Mouse (Mus musculus): ENCODE measurements at regions not wholly inside any gene's neighbourhood (a gene's known extent, or its start where the extent isn't known, plus 50 kb on each side); places are given as distances from the start of the nearest gene placed in this dataset.

DNA sequence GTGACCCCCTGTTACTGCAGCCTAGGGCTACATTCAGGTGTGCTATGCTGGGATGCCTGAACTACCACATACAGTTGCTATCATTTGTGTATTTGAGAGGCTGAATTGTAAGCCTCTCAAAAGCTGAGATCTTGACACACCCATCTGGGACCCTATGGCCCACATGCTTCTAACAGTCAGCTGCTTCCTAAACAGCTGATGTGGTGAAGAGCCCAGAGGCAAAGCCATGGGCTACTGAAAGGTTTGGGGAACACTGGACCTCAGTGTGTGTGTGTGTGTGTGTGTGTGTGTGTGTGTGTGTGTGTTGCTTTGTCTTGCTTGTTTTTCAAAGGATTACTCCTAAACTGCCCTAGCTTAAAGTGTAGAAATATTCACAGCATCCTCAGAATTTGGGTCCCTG lies 75.0 kb downstream of the Lbh start:
- DNase-seq = no peak

DNA sequence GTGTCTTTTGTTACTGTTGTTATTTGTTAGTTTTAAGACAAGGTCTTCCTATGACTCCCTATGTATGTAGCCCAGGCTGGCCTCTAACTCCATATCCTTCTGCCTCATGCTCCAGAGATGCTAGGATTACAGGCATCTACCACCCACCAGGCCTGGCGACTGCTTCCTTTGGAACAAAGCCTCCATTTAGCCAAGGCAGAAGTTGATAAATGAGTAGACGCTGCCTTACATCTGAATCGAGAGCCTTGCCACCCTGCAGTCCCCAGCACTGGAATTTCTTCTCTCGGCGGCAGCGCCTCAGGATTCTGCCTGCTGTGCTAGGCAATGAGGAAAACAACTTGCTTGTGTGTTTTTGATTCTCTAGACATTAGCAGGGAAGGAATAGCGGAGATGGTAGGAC lies 75.5 kb downstream of the Lbh start:
- no peak for DNase-seq

DNA sequence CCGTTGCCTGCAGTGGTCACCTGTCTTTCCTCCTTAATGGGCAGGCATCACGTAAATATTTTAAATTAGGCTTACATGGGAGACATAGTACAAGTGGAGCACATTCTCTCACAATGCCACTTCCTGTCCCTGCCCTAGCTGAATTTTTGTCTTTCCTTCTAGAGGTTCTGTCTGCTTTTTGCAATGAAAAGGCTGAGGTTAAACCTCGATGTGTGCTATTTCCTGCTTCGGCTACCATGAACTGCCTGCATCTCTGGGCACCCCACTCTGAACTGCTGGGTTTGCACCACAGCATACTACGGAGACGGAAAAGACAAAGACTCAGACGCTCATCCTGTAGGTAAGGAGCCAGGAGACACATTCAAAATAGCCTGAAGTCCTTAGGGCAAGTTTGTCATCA lies 78.4 kb downstream of the Lbh start:
- DNase-seq = no peak

DNA sequence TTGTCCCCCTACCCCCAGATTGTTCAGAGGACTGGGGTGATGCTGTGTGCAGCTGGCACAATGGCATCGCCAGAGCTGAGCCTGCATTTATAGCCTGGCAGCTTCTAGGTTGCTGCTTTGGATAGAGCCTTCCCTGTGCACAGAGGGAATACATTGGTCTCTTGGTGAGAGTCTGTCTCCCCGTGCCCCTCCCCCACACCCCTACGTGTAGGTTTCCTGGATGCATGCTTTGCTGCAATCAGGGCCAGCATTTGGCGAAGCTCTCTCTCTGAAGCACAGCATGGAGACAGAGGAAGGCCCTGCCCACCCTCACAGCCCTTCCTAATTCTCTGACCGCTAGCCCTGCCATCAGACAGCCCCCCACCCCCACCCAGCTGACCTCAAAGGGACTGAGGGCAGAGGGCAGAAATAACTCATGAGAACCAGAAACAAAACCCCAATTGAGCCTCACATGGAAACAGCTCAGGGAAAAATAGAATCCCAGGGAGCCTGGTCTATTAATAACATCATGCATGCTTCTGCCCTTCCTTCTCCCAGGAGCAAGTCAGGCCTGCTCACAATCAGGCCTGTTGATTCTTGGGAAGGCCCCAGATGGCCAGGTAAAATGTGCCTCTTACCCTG lies 79.3 kb downstream of the Lbh start:
- DNase-seq = no peak

DNA sequence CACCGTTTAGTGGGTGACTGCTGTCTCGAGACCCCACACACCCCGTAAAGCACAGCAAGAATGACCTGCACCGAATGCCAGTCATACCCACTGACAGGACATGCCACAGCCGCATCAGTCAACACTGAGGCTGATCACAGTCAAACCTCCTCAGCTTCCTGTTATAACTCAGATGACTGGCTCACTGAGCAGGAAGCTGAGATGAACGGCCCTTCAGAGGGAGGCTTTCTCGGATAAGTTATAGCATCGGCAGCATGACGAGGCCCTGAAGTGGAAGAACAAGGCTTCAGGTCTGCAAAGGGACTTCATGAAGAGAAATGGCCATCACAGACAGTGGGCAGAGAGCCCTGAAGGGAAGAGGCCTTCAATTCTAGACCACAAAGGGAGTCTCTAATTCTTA lies 87.0 kb downstream of the Lbh start:
- DNase-seq = no peak

DNA sequence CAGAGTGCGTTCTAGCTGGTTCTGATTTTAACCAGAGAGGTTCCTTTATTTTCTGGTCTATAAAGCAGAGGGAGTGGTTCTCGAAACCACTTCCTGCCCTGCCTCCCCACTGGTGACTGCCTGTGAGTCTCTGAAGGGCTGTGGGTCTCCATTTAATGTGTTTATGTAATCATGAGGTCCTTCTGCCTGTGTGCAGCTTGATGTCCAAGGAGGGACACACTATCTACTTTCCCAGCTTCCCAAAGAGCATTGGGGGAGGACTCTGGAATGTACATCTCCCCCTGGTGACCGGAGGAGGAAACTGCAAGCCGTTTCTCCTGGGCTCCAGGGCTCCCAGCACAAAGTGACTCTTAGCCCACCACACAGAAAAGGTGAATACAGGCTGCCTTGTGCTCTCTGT lies 90.8 kb downstream of the Lbh start:
- DNase-seq = peak; percentile 62

DNA sequence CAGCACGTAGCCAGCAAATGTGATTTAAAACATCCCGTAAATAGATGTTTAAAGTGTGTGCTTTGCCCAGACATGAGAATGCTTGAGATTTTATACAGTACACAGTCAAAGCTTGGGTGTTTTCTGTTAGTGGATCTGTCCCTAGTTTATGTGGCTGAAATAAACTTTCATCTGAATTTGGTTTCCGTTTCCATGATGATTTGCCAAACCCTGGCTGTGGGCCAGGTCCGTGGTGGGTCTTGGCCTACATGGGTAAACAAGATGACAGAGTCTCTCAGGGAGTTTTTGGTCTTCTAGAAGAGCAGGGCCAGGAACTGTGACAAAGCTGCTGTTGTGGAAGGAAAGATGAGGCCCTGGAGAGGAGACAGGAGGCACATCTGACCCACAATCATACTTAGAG lies 91.9 kb downstream of the Lbh start:
- peak; percentile 41 for DNase-seq

DNA sequence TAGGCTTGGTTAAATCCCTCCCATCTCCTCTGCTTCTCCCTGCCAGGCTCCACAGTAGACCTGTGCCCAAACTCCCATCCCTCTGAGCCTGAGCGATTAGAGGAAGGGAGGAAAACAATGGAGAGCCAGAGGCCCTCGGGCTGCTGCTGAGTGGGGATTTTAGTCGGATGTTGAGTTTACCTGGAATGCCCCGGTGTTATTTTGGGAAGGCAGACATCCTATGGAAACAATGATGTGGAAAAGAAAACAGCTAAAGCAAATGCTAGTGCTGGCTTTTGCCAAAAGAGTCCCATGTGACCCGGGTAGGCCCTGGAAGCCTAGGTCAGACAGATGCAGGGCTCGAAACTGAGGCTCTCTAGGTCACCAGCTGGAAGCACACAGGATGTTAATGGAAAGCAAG lies 94.3 kb downstream of the Lbh start:
- no peak for DNase-seq

DNA sequence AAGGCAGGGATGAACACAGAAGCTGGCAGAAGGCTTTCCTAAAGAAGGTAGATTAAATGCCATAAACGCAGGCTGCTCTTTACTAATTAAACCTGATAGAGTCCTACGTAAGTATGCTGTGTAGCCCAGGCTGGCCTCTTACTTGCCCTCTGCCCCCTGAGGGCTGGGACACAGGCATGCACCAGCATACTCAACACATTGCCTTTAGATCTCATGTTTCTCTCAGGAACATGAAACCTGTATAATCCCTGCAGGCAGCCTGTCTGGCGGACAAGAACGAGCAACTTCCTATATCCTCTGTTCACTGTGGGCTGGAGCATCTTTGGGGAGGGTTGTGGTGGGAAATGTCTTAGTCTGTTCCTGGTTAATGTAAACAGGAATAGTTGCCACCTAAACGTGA lies 94.8 kb upstream of the Lclat1 start:
- DNase-seq = no peak

DNA sequence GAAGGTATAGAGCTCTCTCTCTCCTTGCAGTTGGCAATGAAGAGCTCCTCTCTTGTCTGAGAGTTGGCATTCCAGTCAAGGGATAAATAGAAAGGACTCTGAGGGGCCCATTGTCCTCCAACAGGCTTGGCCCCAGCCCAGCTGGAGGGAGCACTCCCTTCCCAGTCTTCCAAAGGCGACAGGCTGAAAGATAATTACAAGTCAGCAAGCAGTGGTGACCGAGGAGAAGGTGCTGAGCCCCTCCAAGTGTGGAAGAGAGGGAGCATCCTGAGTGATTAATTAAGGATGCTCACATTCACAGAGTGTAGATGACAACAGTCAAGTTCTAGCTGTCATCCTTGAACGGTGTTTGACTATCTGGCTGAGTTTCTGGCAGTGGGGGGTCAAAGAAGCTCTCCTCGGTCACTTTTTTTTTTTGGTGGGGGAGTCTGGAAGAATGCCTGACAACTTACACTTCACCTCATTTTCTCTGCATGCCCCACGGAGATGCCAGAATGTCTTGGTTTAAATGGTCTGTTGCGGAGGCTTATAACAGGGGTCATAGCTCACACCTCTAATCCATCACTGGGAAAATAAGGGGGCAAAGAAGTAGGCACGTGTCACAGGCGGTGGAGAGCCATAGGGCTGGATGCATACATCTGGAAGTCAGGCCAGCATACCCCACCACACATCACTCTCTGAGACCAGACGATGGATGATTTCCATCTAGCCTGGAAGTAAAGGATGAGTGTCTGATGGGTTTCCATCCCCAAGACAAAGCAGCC lies 93.5 kb upstream of the Lclat1 start:
- DNase-seq = no peak

DNA sequence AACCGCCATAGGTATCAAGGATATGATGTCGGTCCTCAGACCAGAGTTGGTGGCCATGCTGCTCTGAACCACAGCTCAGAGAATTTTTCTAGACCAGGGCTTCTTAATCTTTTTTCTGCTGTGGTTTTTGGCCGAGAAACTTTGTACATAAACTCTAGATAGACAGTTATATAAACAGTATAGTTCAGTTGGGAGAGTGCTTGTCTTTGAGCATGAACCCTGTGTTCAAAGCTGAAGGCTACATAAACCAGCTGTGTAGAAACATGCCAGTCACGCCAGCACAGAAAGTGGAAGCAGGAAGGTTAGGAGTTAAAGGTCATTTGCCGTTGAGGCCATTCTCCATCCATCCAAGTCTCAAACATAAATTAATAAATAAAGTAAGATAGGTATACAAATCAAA lies 90.6 kb upstream of the Lclat1 start:
- DNase-seq = no peak

DNA sequence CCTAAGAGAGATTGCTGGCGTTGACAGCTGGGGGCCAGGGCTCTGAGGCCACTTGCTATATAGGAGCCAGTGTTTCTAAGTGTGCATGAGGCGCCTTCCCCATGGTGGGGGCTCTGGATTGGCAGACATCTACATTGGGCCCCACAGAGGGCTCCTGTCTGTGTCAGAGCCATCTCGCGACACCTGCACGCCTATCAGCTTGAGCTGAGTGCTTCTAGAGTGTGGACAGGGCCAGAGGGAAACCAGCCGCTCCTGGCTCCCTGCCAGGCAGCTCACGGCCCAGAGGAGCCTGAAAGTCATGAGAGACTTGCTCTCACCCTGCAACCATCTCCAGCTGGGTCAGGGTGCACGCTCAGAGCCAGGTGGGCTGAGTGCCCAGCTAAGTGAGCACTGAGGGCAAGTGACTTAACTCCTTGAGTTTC lies 85.1 kb upstream of the Lclat1 start:
- DNase-seq = peak; percentile 68

DNA sequence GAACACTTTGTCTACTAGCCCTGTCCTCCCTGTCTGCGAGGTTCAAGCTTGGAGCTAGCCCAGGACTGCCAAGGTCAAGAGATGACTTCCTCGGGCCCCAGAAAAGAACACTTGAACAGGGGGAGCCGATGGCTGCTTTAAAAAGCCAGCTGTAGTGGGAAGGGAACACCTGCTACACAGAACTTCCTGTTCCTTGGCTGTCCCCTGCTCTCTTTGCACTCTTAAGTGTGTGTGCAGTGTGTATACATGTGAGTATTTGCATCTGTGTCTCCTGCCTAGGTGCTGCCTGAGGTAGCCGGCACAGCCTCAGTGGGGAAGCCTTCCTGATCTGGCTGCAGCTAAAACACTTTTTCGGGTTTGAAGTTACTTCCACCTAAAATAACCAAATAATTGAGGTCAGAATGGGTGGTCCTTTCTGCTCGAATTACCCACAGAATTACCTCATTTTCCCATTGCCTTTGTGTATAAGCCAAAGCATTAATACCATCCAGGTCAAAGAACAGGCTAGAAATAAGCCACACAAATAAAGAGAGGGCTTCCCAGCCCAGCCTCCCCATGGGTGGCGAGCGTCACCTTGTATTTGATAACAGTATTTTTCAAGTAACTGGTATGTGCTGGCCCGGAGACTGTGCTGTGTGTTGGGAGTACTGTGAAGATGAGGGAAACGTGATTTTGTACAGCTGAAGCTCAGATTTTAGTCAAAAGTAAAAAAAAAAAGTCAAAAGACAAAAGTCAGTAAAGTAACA lies 84.2 kb upstream of the Lclat1 start:
- no peak for DNase-seq

DNA sequence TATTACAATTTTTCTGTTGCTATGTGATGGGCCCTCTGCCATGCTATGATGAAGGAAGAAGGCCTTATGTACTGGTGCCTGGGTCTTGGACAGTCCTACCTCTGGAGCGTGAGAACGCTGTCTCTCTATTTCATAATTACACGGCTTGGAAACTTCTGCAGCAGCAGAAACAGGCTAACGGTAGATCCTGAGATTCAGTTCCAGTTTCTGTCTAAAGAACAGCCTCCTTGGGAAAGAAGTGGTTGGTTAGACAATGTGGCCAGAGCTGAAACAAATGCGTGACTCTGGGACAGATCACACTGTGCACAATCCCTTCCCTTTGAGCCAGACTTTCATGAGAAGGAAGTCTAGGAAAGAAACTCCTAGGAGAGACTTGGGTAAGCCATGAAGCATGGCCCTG lies 80.7 kb upstream of the Lclat1 start:
- no peak for DNase-seq

DNA sequence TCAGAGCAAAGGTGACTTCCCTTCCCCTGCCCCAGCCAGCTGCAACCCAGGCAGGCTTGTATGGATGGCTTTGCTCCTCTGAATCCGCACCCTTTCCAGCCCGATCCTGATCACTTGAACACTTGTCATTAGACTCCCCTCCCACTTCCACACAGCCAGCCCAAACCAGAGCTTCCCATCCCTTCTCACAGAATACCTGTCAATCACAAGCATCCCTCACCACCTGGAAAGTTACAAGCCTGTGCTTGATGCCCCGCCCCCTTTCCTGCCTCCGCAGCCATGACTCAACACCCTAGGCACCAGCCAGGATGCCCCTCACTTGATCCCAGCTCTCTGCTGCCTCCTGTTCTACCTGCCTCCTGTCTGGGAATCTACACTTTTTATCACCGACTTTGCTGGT lies 76.0 kb upstream of the Lclat1 start:
- DNase-seq = no peak

DNA sequence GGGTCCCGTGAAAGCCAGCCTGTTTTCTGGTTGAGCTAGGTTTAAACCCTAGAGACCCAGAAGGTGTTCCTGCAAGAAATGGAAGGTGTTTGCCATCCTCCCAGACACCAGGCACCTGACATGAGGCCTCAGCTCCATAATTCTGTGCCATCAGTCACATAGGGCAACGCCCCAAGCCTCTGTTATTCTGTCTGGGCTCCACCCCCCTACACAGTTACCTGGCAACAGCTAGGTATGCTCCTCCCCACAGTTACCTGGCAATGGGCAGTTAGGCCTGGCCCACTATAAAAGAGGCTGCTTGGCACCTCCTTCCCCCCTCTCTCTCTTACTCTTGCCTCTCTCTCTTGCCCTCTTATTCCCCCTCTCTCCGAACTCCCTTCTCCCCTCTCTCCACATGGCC lies 75.5 kb upstream of the Lclat1 start:
- no peak for DNase-seq

DNA sequence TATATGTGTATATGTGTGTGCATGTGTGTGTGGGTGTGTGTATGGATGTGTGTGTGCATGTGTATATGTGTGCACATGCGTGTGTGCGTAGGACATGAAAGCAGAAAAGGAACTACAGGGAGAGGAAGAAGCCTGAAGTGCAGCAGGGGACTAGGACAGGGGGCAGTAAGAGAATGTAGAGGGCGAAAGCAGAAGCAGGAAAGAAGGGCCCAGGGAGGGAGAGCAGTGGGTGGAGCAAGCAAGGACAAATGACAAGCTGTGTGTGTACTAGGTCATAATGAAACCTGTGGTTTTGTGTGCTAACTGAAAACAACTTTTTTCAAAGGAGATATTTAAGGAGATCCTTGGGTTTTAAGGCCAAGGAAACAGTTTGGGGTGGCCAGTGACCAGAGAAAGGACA lies 73.4 kb upstream of the Lclat1 start:
- no peak for DNase-seq

DNA sequence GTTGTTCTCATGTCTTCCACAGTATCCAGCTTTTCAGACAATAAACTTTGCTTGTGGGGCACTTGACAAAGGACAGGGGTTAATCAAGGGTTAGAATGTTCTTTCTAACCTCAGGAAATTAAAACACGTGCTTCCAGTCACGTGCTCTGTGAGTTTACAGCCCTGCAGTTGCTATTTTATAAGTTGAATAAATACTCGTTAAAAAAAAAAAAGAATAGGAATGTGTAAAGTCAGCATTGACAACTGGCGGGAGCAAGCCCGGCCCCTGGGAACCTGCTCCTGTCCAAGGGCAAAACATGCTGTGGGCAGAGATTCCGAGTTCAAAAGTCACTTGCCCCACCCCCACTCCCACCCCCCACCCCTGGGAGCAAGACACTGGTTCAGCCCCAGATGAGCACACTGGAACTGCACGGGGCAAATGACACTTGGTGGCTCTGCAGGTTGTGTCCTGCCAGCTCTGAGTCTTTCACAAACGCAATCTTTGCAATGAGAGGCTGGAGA lies 72.8 kb upstream of the Lclat1 start:
- no peak for DNase-seq

DNA sequence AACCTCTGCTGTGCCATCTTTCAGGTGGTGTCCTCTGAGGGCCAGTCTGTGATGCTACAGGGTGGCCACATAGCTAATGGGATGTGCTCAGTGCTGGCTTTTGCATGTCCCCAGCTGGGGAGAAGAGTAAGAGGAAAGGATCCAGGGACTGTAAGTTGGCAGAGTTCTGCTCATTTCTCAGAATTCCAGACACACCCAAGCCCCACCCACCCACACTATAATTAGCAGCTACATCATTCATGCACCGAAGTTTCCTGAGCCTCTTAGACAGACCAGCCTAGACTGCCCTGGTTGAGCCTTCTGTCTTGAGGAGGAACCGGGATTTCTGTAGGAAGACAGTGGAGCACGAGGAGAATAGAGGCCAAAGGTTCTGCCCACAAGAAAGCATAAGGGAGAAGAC lies 70.9 kb upstream of the Lclat1 start:
- DNase-seq = no peak

DNA sequence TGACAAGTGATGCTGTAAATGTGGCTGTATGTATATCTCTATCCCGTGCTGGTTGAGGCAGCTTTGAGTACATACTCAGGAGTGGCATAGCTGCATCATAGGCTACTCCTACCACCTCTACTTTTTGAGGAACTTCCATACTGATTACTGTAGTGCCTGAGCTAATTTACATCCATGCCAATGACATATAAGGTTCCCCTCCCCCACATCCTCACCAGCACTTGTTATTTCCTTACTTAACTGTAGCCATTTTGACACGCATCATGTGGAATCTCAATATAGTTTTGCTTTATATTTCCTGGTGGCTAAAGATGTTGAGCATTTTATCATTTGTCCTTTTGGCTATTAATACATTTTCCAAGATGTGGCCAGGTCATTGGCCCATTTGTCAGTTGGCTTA lies 69.2 kb upstream of the Lclat1 start:
- DNase-seq = no peak

DNA sequence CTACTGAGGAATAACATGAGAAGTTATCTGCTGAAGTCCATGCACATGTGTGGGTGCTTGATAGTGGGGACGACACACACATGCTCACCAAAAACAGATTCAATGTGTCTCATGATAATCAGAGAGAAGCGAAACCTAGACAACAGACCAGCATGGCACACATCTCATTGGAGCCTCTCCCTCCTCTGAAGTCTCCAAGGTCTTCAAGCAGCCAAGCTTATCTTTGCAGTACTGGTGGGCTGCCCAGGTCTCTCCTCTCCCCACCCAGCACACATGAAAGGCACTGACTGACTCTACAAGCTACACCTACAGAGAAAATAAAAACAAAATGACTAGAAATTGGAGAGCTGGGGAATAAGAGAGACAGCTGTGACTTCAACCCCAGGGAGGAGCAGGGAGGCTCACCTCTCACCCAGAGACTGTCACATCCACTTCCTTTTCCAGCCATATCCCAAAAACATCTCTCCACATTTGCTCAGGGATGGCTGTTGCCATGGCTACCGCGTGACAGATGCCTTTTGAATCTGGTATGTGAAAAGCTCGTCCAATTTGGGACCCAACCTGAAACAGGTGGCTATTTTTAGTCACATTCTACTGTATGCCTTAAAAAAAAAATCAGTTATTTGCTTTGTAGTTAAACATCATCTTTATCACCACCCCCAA lies 62.7 kb upstream of the Lclat1 start:
- DNase-seq = no peak

DNA sequence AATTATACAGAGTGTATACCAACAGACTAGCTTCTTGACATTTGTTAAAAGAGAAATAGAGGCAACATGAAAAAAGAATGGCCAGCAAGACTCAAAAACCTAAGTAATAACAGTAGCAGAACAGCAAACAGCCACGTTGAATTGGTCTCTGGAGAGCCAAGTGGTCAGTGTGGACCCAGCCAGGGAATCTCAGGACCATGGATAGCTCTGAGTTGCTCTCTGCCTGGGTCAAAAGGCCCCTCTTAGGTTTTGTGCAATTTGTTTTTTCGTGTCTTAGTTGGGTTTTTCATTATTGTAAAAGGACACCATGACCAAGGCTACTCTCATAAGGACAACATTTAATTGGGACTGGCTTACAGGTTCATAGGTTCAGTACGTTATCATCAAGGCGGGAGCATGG lies 60.8 kb upstream of the Lclat1 start:
- no peak for DNase-seq

DNA sequence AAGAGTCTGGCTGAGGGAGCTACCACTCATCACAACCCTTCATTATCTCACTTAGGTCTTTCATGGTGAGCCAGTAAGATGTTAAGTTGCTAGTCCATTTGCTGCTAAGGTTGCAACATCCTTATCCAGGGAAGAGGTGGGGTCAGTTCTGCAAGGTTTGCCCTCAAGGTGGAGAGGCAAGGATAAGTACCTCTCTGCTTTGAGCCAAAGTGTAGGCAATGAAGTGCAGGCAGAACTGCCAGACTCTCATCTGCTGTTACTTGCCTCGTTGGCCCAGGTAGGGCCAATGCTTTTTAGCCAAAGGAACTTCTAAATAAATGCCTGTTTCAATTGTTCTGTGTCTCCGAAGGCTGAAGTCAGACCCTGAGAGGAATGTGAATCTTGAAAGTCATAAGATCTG lies 59.6 kb upstream of the Lclat1 start:
- DNase-seq = no peak

All from gastrocnemius, postnatal 10 days (tissue).